9 mouse cellular contexts compared by ENCODE assay signal in genomic region chr3:86844804-86845481, GRCm38 (mm10).
A peak's percentile ranks its signal among the peaks of the same experiment; 100 is the strongest.
DNase-seq lines count a peak whose midpoint lies in the region; ATAC-seq lines count a peak whose summit lies in the region.
"Had no signal": no experiment of that assay in that cellular context is flagged by ENCODE, and none has a peak within 500 bp of the region (broad histone marks: within the 10 kb centered on the region; RNA-seq: fewer than 3 reads in every experiment).

No protein-coding gene starts in this region.

- H3K27me3 ChIP-seq in heart, embryonic 15.5 days = no peaks in the 10 kb centered on the region
- H3K27me3 ChIP-seq in hindbrain, embryonic 14.5 days (ENCODE audit: control insufficient read depth, insufficient read depth, low read length) = no peaks in the 10 kb centered on the region
- H3K27me3 ChIP-seq in neural tube, embryonic 15.5 days (replicated peaks) = no peaks in the 10 kb centered on the region

- H3K4me1 ChIP-seq in heart, embryonic 15.5 days (replicated peaks) = 0 out of 2 replicates have a peak, but pooled peaks cover 2% of the 10 kb centered on the region
- H3K4me1 ChIP-seq in hindbrain, embryonic 14.5 days (replicated peaks; ENCODE audit: control insufficient read depth, insufficient read depth, low read length) = peaks cover 42% of the 10 kb centered on the region
- H3K4me1 ChIP-seq in neural tube, embryonic 15.5 days = peaks cover 39% of the 10 kb centered on the region

- H3K36me3 ChIP-seq in heart, embryonic 15.5 days = no peaks in the 10 kb centered on the region
- no peaks in the 10 kb centered on the region for H3K36me3 ChIP-seq in hindbrain, embryonic 14.5 days (replicated peaks; ENCODE audit: control insufficient read depth, insufficient read depth)
- no peaks in the 10 kb centered on the region for H3K36me3 ChIP-seq in neural tube, embryonic 15.5 days

- WGBS in heart, embryonic 15.5 days = 30% methylated on average over 8 of the region's 8 CpGs
- 3% methylated on average over 8 of the region's 8 CpGs for WGBS in hindbrain, embryonic 14.5 days
- WGBS in neural tube, embryonic 15.5 days = 8% methylated on average over 8 of the region's 8 CpGs

- ATAC-seq in heart, embryonic 15.5 days (replicated peaks; ENCODE audit: insufficient number of reproducible peaks, insufficient read depth, low FRiP score, low read depth) = no peak
- ATAC-seq in hindbrain, embryonic 14.5 days (ENCODE audit: low FRiP score) = peak; percentile 84
- peak; percentile 85 for ATAC-seq in neural tube, embryonic 15.5 days (ENCODE audit: low FRiP score)

- H3K9ac ChIP-seq in heart, embryonic 15.5 days = no peak overlapping the region
- peak overlapping the region; percentile 46 for H3K9ac ChIP-seq in hindbrain, embryonic 14.5 days
- H3K9ac ChIP-seq in neural tube, embryonic 15.5 days (replicated peaks) = peak overlapping the region; percentile 34; the same call in 1 of the 2 replicates

- DNase-seq in heart, adult 18-20 months = no peak
- DNase-seq in brain, embryonic 18.5 days (ENCODE audit: low read depth, low spot score) = peak; percentile 85
- peak; percentile 77 for DNase-seq in hindbrain, embryonic 14.5 days (ENCODE audit: low spot score)
- DNase-seq in testis, postnatal 10 days (ENCODE audit: low spot score) = no peak
- DNase-seq in heart, postnatal 25 days (ENCODE audit: low spot score) = no peak
- DNase-seq in cerebellum, adult 18-20 months = no peak

- intact Hi-C loops in heart, postnatal 25 days (cut with DNase I) = loop anchor here (10.0 kb wide), 1 partner anchor 140 kb away; no protein-coding TSS in a partner anchor

- H3K27ac ChIP-seq in heart, embryonic 15.5 days = no peak overlapping the region
- H3K27ac ChIP-seq in hindbrain, embryonic 14.5 days = peak overlapping the region; percentile 86
- peak overlapping the region; percentile 86 for H3K27ac ChIP-seq in neural tube, embryonic 15.5 days (replicated peaks)

- H3K9me3 ChIP-seq in heart, embryonic 15.5 days (replicated peaks) = no peaks in the 10 kb centered on the region
- no peaks in the 10 kb centered on the region for H3K9me3 ChIP-seq in hindbrain, embryonic 14.5 days (ENCODE audit: control insufficient read depth, low read length)
- no peaks in the 10 kb centered on the region for H3K9me3 ChIP-seq in neural tube, embryonic 15.5 days (replicated peaks)

- 0 out of 2 replicates have a peak overlapping the region, but pooled peaks have one; percentile 13 for H3K4me2 ChIP-seq in heart, embryonic 15.5 days
- peak overlapping the region; percentile 47 for H3K4me2 ChIP-seq in hindbrain, embryonic 14.5 days (replicated peaks)
- H3K4me2 ChIP-seq in neural tube, embryonic 15.5 days = peak overlapping the region; percentile 48

- no peak overlapping the region for H3K4me3 ChIP-seq in heart, embryonic 15.5 days
- H3K4me3 ChIP-seq in hindbrain, embryonic 14.5 days (replicated peaks; ENCODE audit: low read length) = no peak overlapping the region; the same call in 1 of the 2 replicates
- peak overlapping the region; percentile 12; the same call in 1 of the 2 replicates for H3K4me3 ChIP-seq in neural tube, embryonic 15.5 days (replicated peaks)
- H3K4me3 ChIP-seq: myocyte had no signal

Comparison
In these comparisons a context has a peak if more than half of its experiments do, and no peak if none do; other contexts are left out.
1. DNase-seq: peak in brain, embryonic 18.5 days (single experiment) and hindbrain, embryonic 14.5 days (single experiment); none in heart, adult 18-20 months (0 of 2), testis, postnatal 10 days (single experiment), heart, postnatal 25 days (single experiment) and cerebellum, adult 18-20 months (0 of 2).
2. Peak in every context shown above with its lines, with median percentiles within 50 percentile points of each other: H3K4me2 ChIP-seq.